Mouse (Mus musculus): ENCODE measurements around the gene Olfr902. TPM values are rescaled to one million over a fixed set of nuclear protein-coding genes. Genes with fewer than 3 reads are reported as not detected.
"Not testable (repeated sequence)": the region's sequence is repeated elsewhere in the genome, so short reads cannot be mapped to it uniquely, and the experiment has no call there.

Olfr902 gene
- total RNA-seq (2014; fragmentation: Nextera tagmentation) = not detected in 2 replicates
- total RNA-seq (2017) = not detected in 2 replicates

DNA sequence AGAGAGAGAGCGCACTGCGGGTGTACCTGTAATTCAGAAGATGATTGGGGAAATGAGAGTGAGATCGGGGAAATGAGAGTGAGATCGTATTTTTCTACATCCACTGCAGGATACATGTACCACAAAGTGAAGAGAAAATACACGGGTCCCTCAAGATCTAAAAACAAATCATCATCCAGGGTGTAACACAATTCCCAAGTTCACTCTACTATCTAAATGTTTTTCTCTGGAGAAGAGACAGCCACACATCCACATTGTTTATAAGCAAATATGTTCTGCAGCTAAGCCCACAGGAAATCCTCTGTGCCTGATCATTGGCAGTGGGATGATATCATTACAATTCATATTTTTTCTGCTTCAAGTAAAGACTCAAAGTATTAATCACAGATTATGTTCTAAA lies at the start of gene Olfr902:
Gene Olfr902 (plus strand): TSS at position 301 of the 400 bp plus-strand sequence.
- ATAC-seq (replicated peaks; ENCODE audit: poor library complexity, severe bottlenecking) = no peak

DNA sequence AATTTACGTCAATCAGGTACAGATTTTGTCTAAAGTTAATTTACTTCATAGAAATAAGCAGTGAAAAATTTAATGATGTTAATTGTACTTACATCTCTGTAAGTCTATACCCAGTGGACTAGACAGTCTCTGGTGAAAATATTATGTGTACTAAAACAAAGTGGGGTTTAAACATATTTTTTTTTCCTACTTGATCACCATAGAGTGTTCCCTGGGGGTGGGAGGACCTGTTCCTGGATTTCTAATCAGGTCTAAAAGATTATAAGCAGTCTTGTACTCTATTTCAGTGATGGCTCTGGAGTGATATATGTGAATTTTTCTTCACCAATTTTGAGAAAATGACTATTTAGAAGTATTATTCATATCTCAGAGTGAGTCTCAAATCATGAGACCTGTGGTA lies 46.1 kb upstream of the Olfr902 start, which contains the start of gene Olfr147:
Gene Olfr147 (plus strand): TSS at position 301 of the 400 bp plus-strand sequence.
- no peak for ATAC-seq (replicated peaks; ENCODE audit: poor library complexity, severe bottlenecking)

DNA sequence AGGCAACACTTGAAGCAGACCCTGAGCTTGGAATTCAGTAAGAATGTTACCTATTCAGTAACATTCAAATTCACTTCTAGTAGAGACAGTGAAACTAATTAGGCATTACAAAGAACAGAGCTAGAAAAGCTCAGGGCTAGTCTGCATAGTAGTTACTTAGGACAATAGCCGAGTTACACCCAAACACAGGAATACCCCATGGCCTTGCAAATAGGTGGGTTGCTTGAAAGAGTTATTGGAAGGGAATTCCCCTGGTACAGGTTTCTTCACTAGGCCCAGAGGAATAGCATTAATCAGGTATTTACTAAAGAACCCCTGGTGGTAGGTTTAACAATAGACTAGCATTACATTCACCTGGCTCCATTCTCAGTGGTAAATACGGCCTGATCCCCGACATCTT lies 40.0 kb upstream of the Olfr902 start:
- not testable (repeated sequence) for ATAC-seq (replicated peaks; ENCODE audit: poor library complexity, severe bottlenecking)

DNA sequence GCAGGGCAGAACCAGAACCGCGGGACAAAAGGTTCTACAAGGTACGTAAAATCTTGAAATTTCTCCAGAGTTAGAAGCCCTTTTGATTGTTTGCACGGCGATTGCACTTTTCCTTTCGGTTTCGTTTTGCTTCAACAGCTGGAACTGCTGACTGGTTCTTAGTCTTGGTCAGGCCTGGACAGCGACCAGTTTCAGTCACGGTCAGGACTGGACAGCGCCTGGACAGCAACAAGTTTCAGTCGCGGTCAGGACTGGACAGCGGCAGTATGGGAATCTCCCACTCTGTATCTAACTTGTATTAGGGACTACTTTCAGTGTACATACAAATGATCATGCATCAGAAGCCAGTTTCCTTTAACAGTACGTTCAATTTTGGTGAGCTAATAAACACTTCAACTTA lies 34.0 kb upstream of the Olfr902 start:
- not testable (repeated sequence) for ATAC-seq (replicated peaks; ENCODE audit: poor library complexity, severe bottlenecking)

DNA sequence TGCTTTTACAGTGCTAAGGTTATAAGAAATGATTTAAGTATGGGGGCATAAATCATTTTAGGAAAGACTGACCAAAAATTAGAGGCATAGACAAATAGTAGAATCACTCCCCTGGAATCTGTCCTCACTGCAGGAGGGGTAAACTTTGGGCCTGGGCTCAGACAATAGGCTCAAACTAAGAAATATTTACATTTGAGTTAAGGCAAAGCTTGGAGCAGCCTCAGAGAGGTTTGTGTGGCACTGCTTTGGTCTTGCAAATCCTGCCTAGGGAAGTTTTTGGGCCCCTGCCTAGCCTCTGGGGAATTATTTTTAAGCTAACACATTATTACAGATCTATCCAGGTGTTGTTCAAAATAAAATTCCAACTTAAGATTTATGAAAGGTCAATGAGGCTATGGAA lies 23.7 kb upstream of the Olfr902 start:
- no peak for ATAC-seq (replicated peaks; ENCODE audit: poor library complexity, severe bottlenecking)

DNA sequence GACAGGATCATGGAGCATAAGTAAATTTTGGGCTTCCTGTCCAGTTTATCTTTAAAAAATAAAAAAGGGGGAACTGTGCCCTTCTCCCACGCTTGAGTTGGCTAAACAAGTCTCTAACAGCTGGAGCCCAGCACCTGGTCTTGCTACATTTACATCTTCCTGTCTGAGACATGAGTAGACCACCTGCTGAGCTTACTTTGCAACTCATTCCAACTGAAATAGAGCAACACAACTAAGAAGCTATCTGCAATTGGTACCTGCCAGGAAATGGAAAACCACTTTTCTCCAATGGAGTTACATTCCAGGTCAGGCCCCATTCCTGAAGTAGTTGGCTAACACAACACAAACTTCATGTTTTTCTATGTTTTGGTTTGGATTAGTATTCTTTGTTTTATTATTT lies 20.4 kb upstream of the Olfr902 start:
- no peak for ATAC-seq (replicated peaks; ENCODE audit: poor library complexity, severe bottlenecking)

DNA sequence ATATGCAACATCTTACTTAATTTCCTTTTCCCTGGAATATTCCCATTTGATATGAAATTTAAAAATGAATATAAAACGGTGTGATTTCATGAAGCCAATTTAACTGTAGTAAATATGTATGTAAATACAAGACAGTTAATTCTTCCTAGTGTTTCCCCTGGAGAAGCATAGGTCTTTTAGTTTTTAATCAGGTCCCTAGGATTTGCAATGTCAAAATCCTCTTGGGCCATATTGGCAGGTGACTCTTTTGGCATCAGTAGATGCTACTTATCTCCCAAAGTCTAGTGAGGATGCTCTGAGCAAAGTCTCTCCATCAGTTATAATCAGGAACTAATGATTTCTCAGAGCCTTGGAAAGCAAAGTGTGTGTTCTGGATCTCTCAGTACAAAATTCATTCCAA lies 18.3 kb upstream of the Olfr902 start, which contains the start of gene Olfr901:
Gene Olfr901 (plus strand): TSS at position 301 of the 400 bp plus-strand sequence.
- no peak for ATAC-seq (replicated peaks; ENCODE audit: poor library complexity, severe bottlenecking)

DNA sequence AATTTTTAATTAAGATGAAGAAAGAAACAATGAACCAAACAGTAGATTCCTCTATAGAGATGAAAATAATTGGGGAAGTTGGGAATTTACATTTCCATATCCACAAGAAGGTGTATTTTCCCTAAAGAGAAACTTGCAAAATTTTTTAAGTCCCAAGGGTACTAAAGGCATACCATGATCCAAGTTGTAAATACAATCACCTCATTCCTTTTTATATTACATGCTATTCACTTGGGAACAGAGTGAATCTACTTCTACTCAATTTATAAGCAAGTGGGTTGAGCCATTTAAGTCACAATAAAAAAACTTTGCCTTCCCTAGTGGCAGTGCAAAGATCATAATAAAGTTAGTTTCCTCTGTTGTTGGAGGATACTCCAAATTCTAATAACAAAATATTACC lies 15.4 kb downstream of the Olfr902 start, which contains the start of gene Olfr904:
Gene Olfr904 (plus strand): TSS at position 301 of the 400 bp plus-strand sequence.
- ATAC-seq (replicated peaks; ENCODE audit: poor library complexity, severe bottlenecking) = no peak

DNA sequence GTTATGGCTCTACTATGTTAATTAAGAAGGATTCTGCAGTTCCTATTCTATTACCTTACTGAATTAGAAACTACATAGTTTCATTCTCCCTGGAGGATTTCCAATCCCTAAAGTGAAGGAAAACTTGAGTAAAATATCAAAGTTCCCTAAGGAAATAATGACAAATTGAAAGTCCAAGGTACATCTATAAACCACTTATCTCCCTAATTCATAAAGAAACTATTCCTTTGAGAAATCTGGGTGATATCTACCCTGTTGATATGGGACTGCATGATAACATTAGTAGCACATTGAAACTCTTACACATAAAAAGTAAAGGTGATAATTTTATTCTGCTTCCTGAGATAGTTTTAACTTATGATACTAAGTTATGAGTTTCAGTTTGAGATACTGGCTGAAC lies 23.4 kb downstream of the Olfr902 start, which contains the start of gene Olfr905:
Gene Olfr905 (plus strand): TSS at position 301 of the 400 bp plus-strand sequence.
- no peak for ATAC-seq (replicated peaks; ENCODE audit: poor library complexity, severe bottlenecking)

DNA sequence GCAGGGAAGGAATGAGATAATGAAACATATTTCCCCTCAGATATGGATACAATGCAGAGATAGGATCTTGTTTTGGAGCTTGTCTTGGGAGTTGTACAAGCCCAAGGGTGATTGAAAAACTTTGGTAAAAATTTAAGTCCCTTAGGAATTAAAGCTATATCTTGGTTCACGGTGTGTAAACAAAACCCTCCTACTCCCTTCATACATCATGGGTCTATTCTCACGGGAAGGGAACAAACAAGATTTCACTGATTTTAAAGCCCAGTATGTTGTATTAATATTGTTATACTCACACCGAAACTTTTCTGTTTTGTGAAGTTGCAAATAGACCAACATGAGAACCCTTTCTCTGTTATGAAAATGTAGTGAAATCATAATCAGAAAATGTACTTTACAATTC lies 39.3 kb downstream of the Olfr902 start, which contains the start of gene Olfr906:
Gene Olfr906 (plus strand): TSS at position 301 of the 400 bp plus-strand sequence.
- no peak for ATAC-seq (replicated peaks; ENCODE audit: poor library complexity, severe bottlenecking)

DNA sequence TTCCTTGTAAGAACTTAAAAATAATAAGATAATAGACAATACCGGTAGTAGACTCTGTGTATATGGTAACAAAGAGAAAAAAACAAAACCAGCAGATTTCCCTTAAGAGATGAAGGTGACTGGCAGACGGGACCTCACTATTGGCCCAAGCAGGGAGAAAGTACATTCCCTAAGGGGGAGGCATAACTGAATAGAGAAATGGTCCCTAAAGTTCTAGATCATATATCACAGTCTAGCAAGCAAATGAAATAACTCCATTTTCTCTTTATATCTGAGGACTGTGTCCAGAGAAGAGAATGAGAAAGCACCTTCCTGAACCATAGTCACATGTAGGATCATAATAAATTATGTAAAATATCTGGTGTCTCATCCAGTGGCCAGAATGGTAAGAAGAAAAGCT lies 48.0 kb downstream of the Olfr902 start, which contains the start of gene Olfr907:
Gene Olfr907 (plus strand): TSS at position 301 of the 400 bp plus-strand sequence.
- ATAC-seq (replicated peaks; ENCODE audit: poor library complexity, severe bottlenecking) = no peak

Other genes starting within 250 kb of the Olfr902 start
- gene Olfr893, start 239.3 kb upstream of the Olfr902 start, total RNA-seq (2014; fragmentation: Nextera tagmentation) = not detected in 2 replicates
- not detected in 2 replicates for gene Olfr893, start 239.3 kb upstream of the Olfr902 start, total RNA-seq (2017)
- gene Olfr894, start 229.6 kb upstream of the Olfr902 start, total RNA-seq (2014; fragmentation: Nextera tagmentation) = not detected in 2 replicates
- gene Olfr894, start 229.6 kb upstream of the Olfr902 start, total RNA-seq (2017) = not detected in 2 replicates
- gene Olfr143, start 194.9 kb upstream of the Olfr902 start, total RNA-seq (2014; fragmentation: Nextera tagmentation) = not detected in 2 replicates
- gene Olfr143, start 194.9 kb upstream of the Olfr902 start, total RNA-seq (2017) = not detected in 2 replicates
- gene Olfr895, start 179.8 kb upstream of the Olfr902 start, total RNA-seq (2014; fragmentation: Nextera tagmentation) = not detected in 2 replicates
- gene Olfr895, start 179.8 kb upstream of the Olfr902 start, total RNA-seq (2017) = not detected in 2 replicates
- gene Olfr896-ps1, start 156.5 kb upstream of the Olfr902 start, total RNA-seq (2014; fragmentation: Nextera tagmentation) = not detected in 2 replicates
- not detected in 2 replicates for gene Olfr896-ps1, start 156.5 kb upstream of the Olfr902 start, total RNA-seq (2017)
- gene Olfr25, start 118.6 kb upstream of the Olfr902 start, total RNA-seq (2014; fragmentation: Nextera tagmentation) = not detected in 2 replicates
- gene Olfr25, start 118.6 kb upstream of the Olfr902 start, total RNA-seq (2017) = not detected in 2 replicates
- gene Olfr898, start 99.2 kb upstream of the Olfr902 start, total RNA-seq (2014; fragmentation: Nextera tagmentation) = not detected in 2 replicates
- gene Olfr898, start 99.2 kb upstream of the Olfr902 start, total RNA-seq (2017) = not detected in 2 replicates
- not detected in 2 replicates for gene Olfr250, start 80.8 kb upstream of the Olfr902 start, total RNA-seq (2014; fragmentation: Nextera tagmentation)
- not detected in 2 replicates for gene Olfr250, start 80.8 kb upstream of the Olfr902 start, total RNA-seq (2017)
- not detected in 2 replicates for gene Olfr251, start 70.6 kb upstream of the Olfr902 start, total RNA-seq (2014; fragmentation: Nextera tagmentation)
- gene Olfr251, start 70.6 kb upstream of the Olfr902 start, total RNA-seq (2017) = not detected in 2 replicates
- gene Olfr147, start 46.0 kb upstream of the Olfr902 start, total RNA-seq (2014; fragmentation: Nextera tagmentation) = not detected in 2 replicates
- not detected in 2 replicates for gene Olfr147, start 46.0 kb upstream of the Olfr902 start, total RNA-seq (2017)
- not detected in 2 replicates for gene Olfr901, start 18.2 kb upstream of the Olfr902 start, total RNA-seq (2014; fragmentation: Nextera tagmentation)
- not detected in 2 replicates for gene Olfr901, start 18.2 kb upstream of the Olfr902 start, total RNA-seq (2017)
- gene Olfr904, start 15.5 kb downstream of the Olfr902 start, total RNA-seq (2014; fragmentation: Nextera tagmentation) = not detected in 2 replicates
- gene Olfr904, start 15.5 kb downstream of the Olfr902 start, total RNA-seq (2017) = not detected in 2 replicates
- gene Olfr905, start 23.5 kb downstream of the Olfr902 start, total RNA-seq (2014; fragmentation: Nextera tagmentation) = not detected in 2 replicates
- gene Olfr905, start 23.5 kb downstream of the Olfr902 start, total RNA-seq (2017) = not detected in 2 replicates
- not detected in 2 replicates for gene Olfr906, start 39.4 kb downstream of the Olfr902 start, total RNA-seq (2014; fragmentation: Nextera tagmentation)
- not detected in 2 replicates for gene Olfr906, start 39.4 kb downstream of the Olfr902 start, total RNA-seq (2017)
- gene Olfr907, start 48.1 kb downstream of the Olfr902 start, total RNA-seq (2014; fragmentation: Nextera tagmentation) = not detected in 2 replicates
- gene Olfr907, start 48.1 kb downstream of the Olfr902 start, total RNA-seq (2017) = not detected in 2 replicates
- gene Olfr911-ps1, start 73.9 kb downstream of the Olfr902 start, total RNA-seq (2014; fragmentation: Nextera tagmentation) = not detected in 2 replicates
- not detected in 2 replicates for gene Olfr911-ps1, start 73.9 kb downstream of the Olfr902 start, total RNA-seq (2017)
- not detected in 2 replicates for gene Olfr910, start 90.2 kb downstream of the Olfr902 start, total RNA-seq (2014; fragmentation: Nextera tagmentation)
- not detected in 2 replicates for gene Olfr910, start 90.2 kb downstream of the Olfr902 start, total RNA-seq (2017)
- not detected in 2 replicates for gene Olfr912, start 132.5 kb downstream of the Olfr902 start, total RNA-seq (2014; fragmentation: Nextera tagmentation)
- gene Olfr912, start 132.5 kb downstream of the Olfr902 start, total RNA-seq (2017) = not detected in 2 replicates
- gene Olfr913, start 145.1 kb downstream of the Olfr902 start, total RNA-seq (2014; fragmentation: Nextera tagmentation) = not detected in 2 replicates
- not detected in 2 replicates for gene Olfr913, start 145.1 kb downstream of the Olfr902 start, total RNA-seq (2017)
- gene Olfr914, start 157.4 kb downstream of the Olfr902 start, total RNA-seq (2014; fragmentation: Nextera tagmentation) = not detected in 2 replicates
- not detected in 2 replicates for gene Olfr914, start 157.4 kb downstream of the Olfr902 start, total RNA-seq (2017)
- not detected in 2 replicates for gene Olfr916, start 212.2 kb downstream of the Olfr902 start, total RNA-seq (2014; fragmentation: Nextera tagmentation)
- gene Olfr916, start 212.2 kb downstream of the Olfr902 start, total RNA-seq (2017) = not detected in 2 replicates
- gene Olfr917, start 218.2 kb downstream of the Olfr902 start, total RNA-seq (2014; fragmentation: Nextera tagmentation) = not detected in 2 replicates
- not detected in 2 replicates for gene Olfr917, start 218.2 kb downstream of the Olfr902 start, total RNA-seq (2017)
- gene Olfr918, start 226.9 kb downstream of the Olfr902 start, total RNA-seq (2014; fragmentation: Nextera tagmentation) = not detected in 2 replicates
- gene Olfr918, start 226.9 kb downstream of the Olfr902 start, total RNA-seq (2017) = not detected in 2 replicates